Mouse (Mus musculus): ENCODE data around the gene Slc16a7.

Slc16a7 gene

DNA sequence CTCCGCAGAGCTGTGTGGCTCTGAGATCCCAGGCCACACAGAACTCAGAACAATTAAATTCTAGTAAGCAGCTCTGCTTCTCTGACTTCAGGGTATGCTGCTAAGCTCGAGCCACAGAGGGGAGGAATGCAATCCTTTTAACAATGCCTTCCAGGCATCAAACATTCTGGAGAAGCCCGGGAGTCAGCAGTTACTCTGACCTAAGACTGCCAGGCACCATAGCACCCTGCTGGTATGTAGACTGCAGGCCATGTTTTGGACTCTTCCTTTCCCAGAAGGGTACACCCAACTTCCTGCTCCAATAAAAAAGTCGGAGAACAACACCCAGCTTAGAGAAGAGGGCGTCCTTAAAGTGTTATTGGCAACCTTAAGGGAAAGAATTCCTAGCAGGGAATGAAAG is 205.1 kb downstream of the Slc16a7 start:
- no peak for DNase-seq (ENCODE audit: extremely low spot score, low spot score)

DNA sequence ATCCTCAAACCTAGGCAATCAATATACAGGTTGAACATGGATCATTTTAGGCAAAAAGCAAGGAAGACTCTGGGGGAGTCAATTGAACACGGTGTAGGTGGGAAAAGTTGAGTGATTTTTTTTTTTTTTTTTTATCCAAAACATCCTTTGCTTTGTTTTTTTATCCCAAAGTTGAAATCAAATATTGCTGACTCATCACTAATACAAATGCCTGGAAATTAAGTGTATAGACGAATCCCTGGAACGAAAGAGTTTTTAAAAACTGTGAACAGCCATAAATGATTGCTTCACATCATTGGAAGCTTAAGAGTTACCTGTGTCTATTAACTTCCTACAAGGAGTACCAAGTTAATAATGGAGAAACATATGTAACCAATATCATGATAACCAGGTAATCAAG is 206.7 kb downstream of the Slc16a7 start:
- DNase-seq (ENCODE audit: extremely low spot score, low spot score) = no peak

DNA sequence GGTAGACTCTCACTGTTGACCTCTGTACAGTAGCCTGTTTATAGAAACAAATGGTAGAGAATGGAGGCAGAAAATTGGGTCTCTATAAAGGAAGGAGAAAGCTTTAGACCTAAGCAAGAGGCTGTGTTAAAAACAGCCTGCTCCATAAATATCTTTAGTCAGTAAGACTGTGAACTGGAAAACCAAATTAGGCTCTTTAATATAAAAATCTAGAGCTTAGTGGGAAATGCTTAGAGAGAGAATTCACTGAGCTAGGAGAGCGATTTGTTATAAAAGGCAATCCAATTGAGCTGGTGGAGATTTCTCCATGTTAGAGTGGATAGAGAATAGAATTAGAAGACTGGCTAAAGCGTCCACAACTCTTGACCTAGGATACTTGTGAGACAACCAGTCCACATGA is 211.5 kb downstream of the Slc16a7 start:
- DNase-seq (ENCODE audit: extremely low spot score, low spot score) = no peak

DNA sequence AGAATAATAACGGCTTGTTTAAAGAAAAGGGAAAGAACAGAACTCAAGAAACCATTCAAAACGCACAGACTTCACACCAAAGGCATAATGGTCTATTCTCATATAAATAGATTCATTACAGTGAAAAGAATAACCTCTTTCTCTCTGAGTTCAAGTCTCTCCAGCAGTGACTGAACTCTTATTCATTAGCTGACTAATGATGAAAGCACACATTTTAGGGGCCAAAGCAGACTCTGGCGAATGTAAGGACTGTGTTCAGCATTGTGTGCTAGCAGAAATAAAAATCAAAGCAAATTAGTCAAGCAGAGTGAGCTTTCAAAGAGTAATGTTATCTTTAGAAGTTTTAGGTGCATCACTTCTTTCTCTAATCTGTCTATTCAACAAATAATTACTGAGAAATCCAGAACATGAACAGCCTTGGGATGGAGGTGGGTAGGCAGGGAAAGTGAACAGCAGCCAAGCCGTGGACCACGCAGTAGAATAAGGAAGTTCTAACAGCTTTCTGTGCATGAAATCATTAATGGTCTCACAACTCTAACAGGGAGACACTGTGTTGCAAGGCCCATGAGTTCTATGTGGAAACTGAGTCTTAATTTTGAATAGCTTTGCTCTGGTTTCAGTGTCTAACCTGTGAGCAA is 214.1 kb downstream of the Slc16a7 start:
- DNase-seq (ENCODE audit: extremely low spot score, low spot score) = no peak

DNA sequence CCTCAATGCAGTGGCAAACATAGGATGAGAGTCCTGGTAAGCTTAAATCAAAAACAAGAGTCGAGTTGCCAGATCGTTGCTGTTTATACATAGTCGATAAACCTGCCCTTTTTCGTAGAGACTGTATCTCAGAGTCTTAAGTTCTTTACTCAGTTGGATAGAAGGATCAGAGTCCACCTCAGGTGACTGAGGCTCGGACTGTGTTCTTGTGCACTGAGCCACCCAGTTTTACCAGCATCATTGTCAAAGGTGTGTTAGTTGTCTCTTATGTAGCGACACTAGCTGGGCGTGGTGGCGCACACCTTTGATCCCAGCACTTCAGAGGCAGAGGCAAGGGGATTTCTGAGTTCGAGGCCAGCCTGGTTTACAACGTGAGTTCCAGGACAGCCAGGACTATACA is 217.6 kb downstream of the Slc16a7 start:
- DNase-seq (ENCODE audit: extremely low spot score, low spot score) = no peak

DNA sequence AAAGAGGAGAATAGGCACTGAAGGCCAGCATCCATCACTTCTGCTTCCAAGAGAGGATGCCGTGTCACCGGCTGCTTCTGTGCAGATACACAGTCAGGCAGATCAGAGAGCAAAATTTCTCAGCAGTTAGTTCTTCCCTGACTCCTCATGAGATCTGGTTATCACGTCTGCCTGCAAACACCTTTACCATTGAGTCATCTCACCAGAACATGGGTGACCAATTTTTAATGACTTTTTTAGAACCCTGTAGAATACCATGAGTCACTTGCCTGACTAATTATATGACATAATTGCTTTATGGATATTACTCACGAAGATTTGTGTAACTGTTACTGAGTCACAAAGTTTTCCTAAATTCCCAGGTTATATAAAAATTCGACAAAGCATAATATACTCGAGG is 218.1 kb downstream of the Slc16a7 start:
- no peak for DNase-seq (ENCODE audit: extremely low spot score, low spot score)

Data from neural tube, embryonic 10.5 days (tissue).